Mouse (Mus musculus): ENCODE data around the gene Arsk. TPM values are rescaled to one million over a fixed set of nuclear protein-coding genes. Genes with fewer than 3 reads are reported as not detected.

The Arsk gene
- polyA plus RNA-seq (2015; fragmentation: Nextera tagmentation; extraction: Ambion mirVana) = 8.6 and 10.3 TPM in 2 replicates

- no peaks in the 10 kb centered on the region for H3K27me3 ChIP-seq
- peak within 1 kb of the TSS; percentile 76 for H3K9ac ChIP-seq
- peak; percentile 96 for ATAC-seq (ENCODE audit: low FRiP score, low read depth)
- peak within 1 kb of the TSS; percentile 68 for H3K4me3 ChIP-seq
- H3K27ac ChIP-seq = peak within 1 kb of the TSS; percentile 80
- H3K4me2 ChIP-seq (replicated peaks) = peak within 1 kb of the TSS; percentile 65
- WGBS = under 1% methylated on average over 34 of the region's 34 CpGs
- H3K4me1 ChIP-seq = peaks cover 6% of the 10 kb centered on the region; the same call in 1 of the 2 replicates
- H3K9me3 ChIP-seq = no peaks in the 10 kb centered on the region
- peaks cover 19% of the 10 kb centered on the region for H3K36me3 ChIP-seq
Observed at GRCm38 (mm10) chr13:76098493-76099303, at the start of gene Arsk, which contains the start of gene Ttc37. Arsk (minus strand) TSS chr13:76098660. Ttc37 (plus strand) TSS chr13:76098734.

DNA sequence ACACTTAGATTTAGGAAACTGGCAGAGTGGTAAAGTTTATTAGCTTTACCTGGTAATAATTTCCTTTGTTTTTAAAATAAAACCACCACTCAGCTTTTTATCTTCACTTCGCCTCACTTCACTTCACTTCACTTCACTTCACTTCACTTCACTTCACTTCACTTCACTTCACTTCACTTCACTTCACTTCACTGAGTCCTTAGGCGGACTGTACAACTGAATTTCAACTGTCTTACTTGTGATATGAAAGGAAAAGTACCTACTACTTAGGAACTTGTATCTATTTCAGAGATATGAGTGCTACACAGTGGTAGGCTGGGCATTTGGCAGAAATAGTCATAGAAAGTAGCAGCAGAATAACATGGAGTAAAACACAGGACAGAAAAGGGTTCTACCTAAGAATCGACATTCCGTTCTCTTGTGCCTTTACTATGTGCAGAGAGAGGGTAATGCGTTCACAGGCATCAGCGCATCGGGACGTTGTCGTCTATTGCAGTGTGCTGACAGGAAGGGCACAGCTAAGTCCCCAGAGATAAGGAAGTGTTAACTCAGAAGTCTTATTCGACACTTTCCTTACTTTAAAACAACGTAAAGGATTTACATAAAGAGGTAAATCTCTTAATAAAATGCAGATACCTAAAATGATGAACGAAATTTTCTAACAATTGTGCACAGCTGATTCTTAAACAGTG is 42.8 kb upstream of the Arsk start:
- Histone ChIP-seq H3K27me3 (no peaks in the 10 kb centered on the region), H3K4me2 (replicated peaks) (no peak overlapping the region), H3K4me1 (no peaks in the 10 kb centered on the region), H3K36me3 (peaks cover 47% of the 10 kb centered on the region), H3K9me3 (no peaks in the 10 kb centered on the region), H3K4me3 (no peak overlapping the region), H3K9ac (no peak overlapping the region), H3K27ac (no peak overlapping the region)
- ATAC-seq (ENCODE audit: low FRiP score, low read depth) = no peak
- WGBS = 91% methylated on average over 12 of the region's 12 CpGs

DNA sequence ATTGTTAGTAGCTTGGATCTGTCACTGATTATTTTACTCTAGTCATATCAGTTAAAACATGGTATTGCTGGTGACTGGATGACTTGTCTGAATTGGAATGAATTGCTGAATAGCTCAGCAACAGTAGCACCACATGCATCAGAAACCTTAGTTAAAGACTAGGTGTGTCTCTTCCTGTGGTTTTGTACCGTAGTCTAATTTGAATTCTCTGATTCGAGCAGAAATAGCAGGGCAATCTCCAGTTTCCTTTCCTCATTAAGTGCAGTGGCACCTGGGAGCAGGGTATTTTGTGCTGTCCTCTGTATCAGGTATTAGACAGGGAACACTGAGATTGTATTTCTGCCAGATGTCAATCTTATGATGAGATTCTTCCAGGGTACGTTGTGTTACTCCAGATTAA is 40.4 kb upstream of the Arsk start:
- Histone ChIP-seq H3K4me3 (no peak overlapping the region), H3K9me3 (no peaks in the 10 kb centered on the region), H3K27me3 (no peaks in the 10 kb centered on the region), H3K27ac (no peak overlapping the region), H3K36me3 (peaks cover 58% of the 10 kb centered on the region), H3K9ac (no peak overlapping the region), H3K4me1 (no peaks in the 10 kb centered on the region), H3K4me2 (replicated peaks) (no peak overlapping the region)
- ATAC-seq (ENCODE audit: low FRiP score, low read depth) = no peak
- 80% methylated on average over 3 of the region's 3 CpGs for WGBS

DNA sequence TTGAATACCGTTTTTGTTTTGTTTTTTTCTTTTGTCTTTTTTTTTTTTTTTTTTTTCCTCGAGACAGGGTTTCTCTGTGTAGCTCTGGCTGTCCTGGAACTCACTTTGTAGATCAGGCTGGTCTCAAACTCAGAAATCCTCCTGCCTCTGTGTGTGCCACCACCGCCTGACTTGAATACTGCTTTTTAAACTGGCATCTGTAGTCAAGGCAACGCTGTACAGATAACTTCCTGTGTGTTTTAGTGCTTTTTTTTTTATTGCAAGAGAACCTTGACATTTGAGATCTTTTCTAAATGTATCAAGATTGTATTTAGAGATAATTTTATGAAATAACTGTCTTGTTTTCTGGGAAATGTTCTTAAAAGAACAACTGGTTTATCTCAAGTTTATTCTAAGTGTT is 34.0 kb upstream of the Arsk start:
- H3K36me3 ChIP-seq = peaks cover 69% of the 10 kb centered on the region
- H3K4me1 ChIP-seq = no peaks in the 10 kb centered on the region
- no peak overlapping the region for H3K27ac ChIP-seq
- H3K4me3 ChIP-seq = no peak overlapping the region
- WGBS = 84% methylated on average over 4 of the region's 4 CpGs
- no peaks in the 10 kb centered on the region for H3K27me3 ChIP-seq
- H3K9ac ChIP-seq = no peak overlapping the region
- no peak for ATAC-seq (ENCODE audit: low FRiP score, low read depth)
- no peaks in the 10 kb centered on the region for H3K9me3 ChIP-seq
- H3K4me2 ChIP-seq (replicated peaks) = no peak overlapping the region

DNA sequence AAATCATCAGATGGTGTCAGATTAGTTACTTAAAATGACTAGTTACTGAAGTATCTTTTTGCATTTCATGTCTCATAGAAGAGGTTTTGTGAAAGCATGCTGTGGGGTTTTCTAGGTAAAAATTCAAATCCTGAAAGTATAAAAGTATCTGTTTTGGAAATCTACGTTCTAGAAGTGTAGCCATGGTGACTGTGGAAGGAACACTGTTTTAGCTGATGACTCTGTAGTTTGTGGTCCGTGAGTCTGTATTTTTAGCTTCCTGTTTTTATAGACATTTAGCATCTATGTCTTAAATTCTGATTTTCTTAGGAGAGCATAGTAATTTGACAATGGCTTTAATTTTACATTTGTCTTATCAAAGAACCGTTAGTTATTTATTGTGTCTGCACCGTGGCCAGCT is 30.3 kb upstream of the Arsk start:
- no peaks in the 10 kb centered on the region for H3K9me3 ChIP-seq
- H3K4me2 ChIP-seq (replicated peaks) = no peak overlapping the region
- H3K9ac ChIP-seq = no peak overlapping the region
- no peak overlapping the region for H3K4me3 ChIP-seq
- H3K4me1 ChIP-seq = no peaks in the 10 kb centered on the region
- peaks cover 79% of the 10 kb centered on the region for H3K36me3 ChIP-seq
- ATAC-seq (ENCODE audit: low FRiP score, low read depth) = no peak
- WGBS = 93% methylated on average over 4 of the region's 4 CpGs
- no peaks in the 10 kb centered on the region for H3K27me3 ChIP-seq
- H3K27ac ChIP-seq = no peak overlapping the region

DNA sequence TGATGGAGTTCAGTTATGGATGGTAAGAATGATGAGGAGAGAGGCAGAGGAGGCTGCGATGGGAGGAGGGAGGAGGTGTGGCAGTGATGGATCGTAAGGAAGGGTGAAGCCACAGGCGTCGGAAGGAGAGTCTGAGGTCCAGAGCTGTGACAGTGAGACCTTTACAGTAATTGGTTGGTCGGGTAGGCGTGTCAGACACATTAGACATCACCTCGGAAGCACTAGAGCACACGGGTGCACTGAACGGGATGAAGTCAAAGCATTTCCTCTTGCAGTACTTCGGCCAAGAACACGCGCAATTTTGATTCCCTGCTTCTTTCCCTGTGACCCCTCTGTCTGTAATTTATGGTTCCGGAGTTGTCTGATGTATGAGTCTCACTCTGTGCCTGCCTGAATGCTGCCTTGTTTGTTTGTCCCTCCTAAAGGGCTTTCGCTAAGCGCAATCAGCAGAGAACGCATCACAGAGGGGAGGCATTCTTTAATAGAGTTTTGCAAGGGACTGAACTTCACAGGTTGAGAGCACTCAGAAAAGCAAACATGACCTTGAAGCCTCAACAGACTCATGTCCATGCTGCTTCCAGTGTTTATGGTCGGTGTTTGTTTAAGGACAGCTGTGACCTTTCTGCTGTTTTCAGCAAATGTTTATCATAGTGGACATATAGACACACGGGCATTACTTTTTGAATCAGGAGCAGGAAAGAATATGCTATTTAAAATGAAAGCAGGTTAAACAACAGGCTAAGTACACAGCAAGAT is 10.8 kb upstream of the Arsk start:
- Histone ChIP-seq H3K9me3 (no peaks in the 10 kb centered on the region), H3K4me1 (no peaks in the 10 kb centered on the region), H3K27ac (no peak overlapping the region), H3K36me3 (peaks cover 45% of the 10 kb centered on the region), H3K4me3 (no peak overlapping the region), H3K9ac (no peak overlapping the region), H3K4me2 (replicated peaks) (no peak overlapping the region), H3K27me3 (no peaks in the 10 kb centered on the region)
- 89% methylated on average over 18 of the region's 18 CpGs for WGBS
- no peak for ATAC-seq (ENCODE audit: low FRiP score, low read depth)

DNA sequence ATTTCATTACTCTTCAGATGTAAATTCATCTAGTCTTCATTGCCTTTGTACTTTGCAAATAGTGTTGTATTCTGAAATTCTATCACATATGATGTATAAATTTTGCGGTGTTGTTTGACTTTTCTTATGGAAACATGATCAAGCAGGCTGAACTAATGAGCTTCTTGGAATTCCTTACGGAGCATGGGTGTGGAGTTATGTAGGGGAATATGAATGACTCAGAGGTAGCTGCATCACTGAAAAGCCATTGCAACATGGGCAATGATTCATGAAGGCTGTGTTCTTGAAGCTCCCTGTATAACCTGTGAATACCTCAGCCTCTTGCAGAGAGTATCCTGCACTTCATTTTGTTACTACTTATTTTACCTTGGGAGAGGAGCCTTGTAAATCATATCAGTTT is 3.5 kb upstream of the Arsk start:
- no peak overlapping the region for H3K4me3 ChIP-seq
- ATAC-seq (ENCODE audit: low FRiP score, low read depth) = no peak
- no peak overlapping the region for H3K27ac ChIP-seq
- no peaks in the 10 kb centered on the region for H3K27me3 ChIP-seq
- WGBS = 94% methylated on average over 2 of the region's 2 CpGs
- no peak overlapping the region for H3K9ac ChIP-seq
- no peak overlapping the region for H3K4me2 ChIP-seq (replicated peaks)
- H3K36me3 ChIP-seq = peaks cover 22% of the 10 kb centered on the region
- H3K4me1 ChIP-seq = peaks cover 6% of the 10 kb centered on the region; the same call in 1 of the 2 replicates
- H3K9me3 ChIP-seq = no peaks in the 10 kb centered on the region

DNA sequence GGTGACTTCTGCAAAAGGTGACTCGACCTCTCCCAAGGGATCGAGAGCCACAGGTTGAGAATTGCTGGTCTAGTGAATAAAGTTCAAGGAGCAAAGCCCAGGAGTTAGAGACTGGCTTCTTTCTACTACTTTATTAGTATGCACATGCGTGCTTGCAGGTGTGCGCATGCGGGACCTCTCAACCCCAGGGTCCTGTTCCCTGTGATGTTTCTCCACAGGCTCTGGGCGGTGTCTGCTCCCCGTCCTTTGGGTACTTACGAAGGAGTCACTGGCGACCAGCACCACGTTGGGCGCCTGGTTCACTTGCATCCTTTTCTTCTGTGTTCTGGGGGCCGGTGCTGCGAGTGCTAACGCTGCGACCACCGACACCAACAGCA is 356 bp downstream of the Arsk start:
- no peaks in the 10 kb centered on the region for H3K27me3 ChIP-seq
- WGBS = 4% methylated on average over 16 of the region's 16 CpGs
- no peaks in the 10 kb centered on the region for H3K9me3 ChIP-seq
- peak; percentile 83 for ATAC-seq (ENCODE audit: low FRiP score, low read depth)
- peak overlapping the region; percentile 71 for H3K9ac ChIP-seq
- peak overlapping the region; percentile 80; the same call in 1 of the 2 replicates for H3K27ac ChIP-seq
- peaks cover 6% of the 10 kb centered on the region; the same call in 1 of the 2 replicates for H3K4me1 ChIP-seq
- peaks cover 15% of the 10 kb centered on the region for H3K36me3 ChIP-seq
- peak overlapping the region; percentile 68 for H3K4me3 ChIP-seq
- H3K4me2 ChIP-seq (replicated peaks) = peak overlapping the region; percentile 61

GRCm38 (mm10) chr13:76074323-76074722 is 24.1 kb downstream of the Arsk start:
- ATAC-seq (ENCODE audit: low FRiP score, low read depth) = no peak
- Histone ChIP-seq H3K27ac (no peak overlapping the region), H3K27me3 (no peaks in the 10 kb centered on the region), H3K4me3 (no peak overlapping the region), H3K9ac (no peak overlapping the region), H3K9me3 (no peaks in the 10 kb centered on the region), H3K4me2 (replicated peaks) (no peak overlapping the region), H3K36me3 (no peaks in the 10 kb centered on the region; the same call in 1 of the 2 replicates), H3K4me1 (no peaks in the 10 kb centered on the region)
- WGBS = 83% methylated on average over 1 of the region's 1 CpGs

GRCm38 (mm10) chr13:76064363-76064945 is 34.0 kb downstream of the Arsk start:
- Histone ChIP-seq H3K27me3 (no peaks in the 10 kb centered on the region), H3K36me3 (peaks cover 16% of the 10 kb centered on the region), H3K4me2 (replicated peaks) (no peak overlapping the region), H3K27ac (no peak overlapping the region), H3K9me3 (no peaks in the 10 kb centered on the region), H3K4me3 (no peak overlapping the region), H3K9ac (no peak overlapping the region), H3K4me1 (peaks cover 9% of the 10 kb centered on the region)
- peak; percentile 36 for ATAC-seq (ENCODE audit: low FRiP score, low read depth)
- WGBS = 55% methylated on average over 13 of the region's 13 CpGs

DNA sequence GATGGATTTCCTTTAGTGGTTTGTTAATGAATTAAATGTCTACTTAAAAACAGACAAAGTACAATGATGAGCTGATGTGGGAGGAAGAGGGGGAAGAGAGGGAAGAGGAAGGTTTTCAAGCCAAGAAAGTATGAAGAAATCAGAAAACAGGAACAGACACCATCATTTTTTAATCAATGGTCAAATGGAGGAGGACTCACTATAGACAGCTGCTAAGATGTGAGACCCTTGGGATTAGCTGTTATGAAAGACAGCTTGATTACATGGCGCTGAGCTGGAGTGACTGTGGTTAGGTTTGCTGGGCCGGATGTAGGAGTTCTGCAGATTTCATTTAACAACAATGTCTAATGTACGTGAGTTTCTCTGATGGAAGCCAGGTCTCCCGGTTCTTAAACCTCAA is 34.9 kb downstream of the Arsk start:
- no peaks in the 10 kb centered on the region for H3K9me3 ChIP-seq
- ATAC-seq (ENCODE audit: low FRiP score, low read depth) = no peak
- H3K36me3 ChIP-seq = peaks cover 16% of the 10 kb centered on the region
- no peak overlapping the region for H3K27ac ChIP-seq
- H3K27me3 ChIP-seq = no peaks in the 10 kb centered on the region; the same call in 1 of the 2 replicates
- no peak overlapping the region for H3K4me3 ChIP-seq
- H3K4me2 ChIP-seq (replicated peaks) = no peak overlapping the region
- no peak overlapping the region for H3K9ac ChIP-seq
- peaks cover 9% of the 10 kb centered on the region for H3K4me1 ChIP-seq
- 76% methylated on average over 4 of the region's 4 CpGs for WGBS

Data from limb, embryonic 13.5 days (tissue).